Mouse (Mus musculus) layer of hippocampus, adult 9-10 months (tissue): Measurements from ENCODE around the gene Sh2d6.
"Not testable (repeated sequence)": the region's sequence is repeated elsewhere in the genome, so short reads cannot be mapped to it uniquely, and the experiment has no call there.

ENCODE experiments used
- DNase-seq: peaks from one replicate; pipeline ENCODE4 v3.0.0; 2022; ENCODE audit warnings: low spot score

The Sh2d6 gene

DNA sequence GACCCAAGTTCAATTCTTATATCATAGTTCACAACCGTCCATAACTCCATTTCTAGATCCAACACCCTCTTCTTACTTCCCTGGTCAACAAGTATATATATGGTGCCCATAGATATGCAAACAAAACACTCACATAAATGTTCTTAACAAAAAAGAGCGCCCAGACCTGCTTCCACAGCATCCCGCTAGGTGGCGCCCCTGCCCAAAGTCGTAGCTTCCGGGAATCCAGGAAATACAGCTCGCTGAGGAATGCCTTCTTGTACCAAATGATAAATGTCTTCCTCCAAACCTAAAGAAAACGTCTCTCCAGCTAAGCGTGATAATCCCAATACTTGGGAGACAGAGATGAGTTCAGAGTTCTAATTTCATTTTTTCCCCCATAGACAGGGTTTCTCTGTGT is 13.7 kb upstream of the Sh2d6 start:
- DNase-seq: no peak

DNA sequence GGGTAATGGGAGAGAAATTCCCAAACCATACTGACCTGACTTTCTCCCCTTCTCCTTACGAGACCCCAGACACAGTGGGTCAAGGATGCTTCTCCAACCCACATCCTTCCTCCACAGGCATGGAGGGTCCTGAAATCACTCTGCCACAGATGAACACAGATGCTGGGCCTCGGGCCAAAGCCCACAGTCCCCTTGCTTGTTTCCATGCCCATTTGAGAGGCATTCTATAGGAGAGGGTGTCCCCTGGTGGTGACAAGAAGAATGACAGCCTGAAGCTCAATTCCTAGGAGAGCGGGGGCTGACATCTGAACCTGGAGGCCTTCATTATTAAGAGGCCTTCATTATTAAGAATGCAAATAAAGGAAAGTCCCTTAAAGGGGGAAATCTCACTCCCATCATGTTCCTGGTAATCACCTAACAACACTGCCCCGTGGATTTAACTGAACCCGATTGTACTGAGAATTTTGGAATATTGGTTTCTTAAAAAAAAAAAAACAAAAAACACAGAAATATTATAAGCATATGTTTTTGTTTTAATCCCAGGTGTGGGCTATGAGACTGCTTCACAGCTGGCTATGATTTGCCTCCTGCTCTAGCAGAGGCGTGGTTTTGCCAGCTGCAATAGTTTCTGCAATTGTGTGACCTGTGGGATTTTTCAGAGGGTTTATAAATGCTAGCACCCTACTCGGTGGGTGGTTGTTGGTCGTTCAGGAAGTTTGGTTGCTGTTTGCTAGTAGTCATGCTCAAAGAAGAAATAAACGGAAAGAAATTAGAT is 12.7 kb upstream of the Sh2d6 start:
- no peak for DNase-seq

DNA sequence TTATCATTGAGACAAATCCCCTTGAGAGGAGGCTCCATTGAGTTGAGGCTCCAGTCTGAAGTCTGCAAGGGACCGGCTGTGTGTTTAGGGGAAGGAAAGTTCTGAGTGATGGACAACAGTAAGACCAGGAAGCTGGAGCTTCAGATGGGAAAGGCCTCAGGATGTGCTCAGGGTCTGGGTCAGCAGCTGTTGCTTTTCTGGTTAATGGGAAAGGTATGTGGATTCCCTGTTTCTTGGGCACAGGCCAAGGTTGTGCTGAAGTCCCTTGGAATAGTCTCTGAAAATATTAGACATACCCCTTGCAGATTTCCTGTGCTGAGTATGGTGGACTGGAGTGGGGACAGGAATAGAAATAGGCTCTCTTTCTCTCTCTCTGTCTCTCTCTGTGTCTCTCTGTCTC is 12.0 kb upstream of the Sh2d6 start:
- DNase-seq: not testable (repeated sequence)

DNA sequence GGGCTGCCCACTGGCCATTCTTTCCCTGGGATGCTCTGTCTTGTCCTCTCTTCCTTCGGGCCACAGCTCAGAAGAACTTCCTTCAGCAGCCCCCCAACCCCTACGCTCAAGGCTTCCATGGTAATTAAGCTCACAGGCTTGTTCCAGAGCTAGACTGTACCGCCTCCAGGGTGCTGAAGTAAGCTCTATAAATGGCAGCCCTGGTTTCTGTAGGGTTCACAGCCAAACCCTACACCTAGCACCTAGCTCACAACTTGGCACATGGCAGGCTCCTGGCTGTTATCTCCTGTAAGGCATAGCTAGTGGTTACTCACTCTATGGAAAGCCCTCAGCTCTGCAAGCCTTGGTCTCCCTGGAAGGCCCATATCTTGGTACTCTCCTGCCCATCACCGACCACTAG is 11.1 kb upstream of the Sh2d6 start:
- no peak for DNase-seq

DNA sequence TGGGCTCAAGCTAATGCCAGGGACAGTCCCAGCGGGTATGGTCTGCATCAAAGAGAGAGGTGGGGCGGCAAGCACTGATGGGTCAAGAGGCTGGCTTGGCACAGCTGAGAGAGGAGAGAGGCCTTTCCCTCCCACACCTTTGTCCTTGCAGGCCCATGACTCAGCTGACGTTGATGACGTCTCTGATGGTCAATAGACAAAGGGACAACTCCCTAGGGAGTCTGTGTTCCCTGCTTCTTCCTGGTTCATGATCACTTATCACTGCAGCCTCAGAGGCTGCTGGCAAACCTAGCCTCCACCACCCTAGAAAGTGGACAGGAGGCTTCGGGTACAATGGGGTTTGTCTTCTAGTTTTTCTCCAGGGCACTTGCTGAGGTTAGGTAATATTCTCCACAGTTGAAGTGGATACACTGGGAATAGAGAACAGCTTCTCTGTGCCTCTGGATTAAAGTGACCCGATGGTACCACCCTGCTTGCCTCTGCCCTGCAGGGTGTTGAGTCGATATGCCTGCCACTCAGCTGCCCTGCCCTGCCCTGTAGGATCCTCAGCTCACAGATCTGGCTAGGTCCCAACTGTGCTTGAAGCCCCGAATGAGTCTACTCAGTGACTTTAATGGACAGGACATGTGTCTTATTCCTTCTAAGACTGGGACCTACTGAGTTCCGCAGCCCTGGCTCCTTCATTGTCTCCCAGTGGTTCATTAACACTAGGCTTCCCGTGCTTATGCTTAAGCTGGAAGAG is 7.1 kb upstream of the Sh2d6 start:
- no peak for DNase-seq

DNA sequence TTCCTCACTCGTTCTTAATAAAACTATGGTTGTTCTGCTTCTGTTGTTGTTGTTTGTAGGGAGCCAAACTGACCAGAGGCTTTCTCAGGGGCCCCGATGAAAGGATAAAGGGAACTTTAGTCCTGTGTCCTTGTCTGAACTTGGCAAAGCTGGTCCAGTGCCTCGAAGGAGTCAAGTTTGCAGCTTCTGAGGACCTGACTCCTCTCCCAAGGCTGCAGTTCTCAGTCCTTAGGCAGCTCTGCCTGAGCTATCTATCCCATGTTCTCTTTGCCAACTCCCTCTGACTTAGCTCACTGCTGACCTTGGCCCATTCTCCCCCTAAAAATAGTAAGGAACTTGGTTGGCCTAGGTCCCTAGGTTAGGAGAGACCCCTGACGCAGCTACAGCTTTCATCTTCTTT is 5.6 kb upstream of the Sh2d6 start:
- DNase-seq: no peak

DNA sequence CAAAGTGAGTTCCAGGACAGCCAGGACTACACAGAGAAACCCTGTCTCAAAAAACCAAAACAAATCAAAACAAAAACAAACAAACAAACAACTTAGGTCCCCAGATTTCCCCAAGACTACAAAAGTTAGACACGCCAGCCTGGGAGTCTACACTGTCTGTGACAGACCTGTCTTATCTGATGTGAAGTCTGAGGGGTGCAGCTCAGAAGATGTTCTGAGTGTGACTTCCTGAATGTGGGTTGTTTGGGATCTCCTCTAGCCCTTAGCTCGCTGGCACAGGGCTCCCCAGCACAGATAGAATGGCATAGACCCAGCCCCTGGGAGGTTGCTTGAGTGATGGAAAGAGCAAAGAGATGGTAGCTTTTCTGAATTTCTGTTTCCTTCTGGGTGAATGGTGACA is 2.7 kb upstream of the Sh2d6 start:
- DNase-seq: no peak

DNA sequence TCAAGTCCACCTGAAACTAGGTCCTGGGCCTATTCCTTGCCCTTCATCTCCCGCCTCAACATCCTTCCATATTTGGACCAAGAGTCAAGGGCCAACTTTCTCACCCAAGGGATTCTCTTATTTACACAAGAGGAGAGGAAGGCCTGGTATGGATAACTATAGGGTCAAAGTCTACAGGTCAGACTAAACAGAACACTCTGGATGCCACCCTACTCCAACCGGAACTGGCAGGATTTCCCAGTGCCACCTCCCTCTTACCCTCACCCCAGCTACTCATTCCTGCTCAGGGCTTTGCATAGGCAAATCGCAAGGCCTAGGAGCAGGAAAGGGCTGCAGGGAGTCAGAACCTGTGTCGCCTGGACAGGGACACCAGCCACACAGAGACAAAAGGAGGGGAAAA is 1.7 kb upstream of the Sh2d6 start:
- DNase-seq: no peak

DNA sequence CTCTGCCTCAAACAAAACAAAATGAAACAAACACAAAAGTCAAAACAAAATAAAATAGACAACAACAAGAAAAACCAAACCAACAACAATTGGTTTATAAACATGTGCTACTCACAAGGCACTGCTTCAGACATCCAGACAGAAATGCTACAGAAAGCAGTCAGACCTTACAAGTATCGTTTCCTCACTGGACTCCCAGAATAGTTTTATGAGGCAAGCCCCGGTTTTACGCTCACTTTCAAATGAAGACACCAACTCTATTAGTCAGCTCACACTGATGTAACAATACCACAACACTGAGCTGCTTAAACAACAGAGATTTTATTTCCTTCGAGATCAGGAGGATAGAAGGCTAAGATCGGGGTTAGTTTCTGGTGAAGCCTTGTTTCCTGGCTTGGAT is 781 bp upstream of the Sh2d6 start:
- no peak for DNase-seq

DNA sequence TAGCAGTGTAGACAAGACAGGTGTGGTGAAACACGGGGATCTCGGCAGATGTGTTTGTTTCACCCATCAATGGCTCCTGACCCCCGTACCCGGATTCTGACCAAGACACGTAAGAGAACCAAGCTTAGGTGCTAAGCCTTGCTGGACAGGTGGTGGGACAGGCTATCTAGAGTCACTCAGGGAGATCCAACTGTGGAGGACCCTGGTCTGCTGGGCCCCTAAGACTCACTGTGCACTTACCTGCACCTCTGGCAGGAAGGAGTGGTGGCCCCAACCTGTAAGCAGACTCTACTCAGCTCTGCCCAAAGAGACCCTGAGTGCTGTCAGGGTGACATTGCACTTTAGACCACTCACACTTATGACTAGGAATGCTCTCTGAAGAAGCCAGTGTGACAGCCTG is 603 bp downstream of the Sh2d6 start:
- DNase-seq: no peak

DNA sequence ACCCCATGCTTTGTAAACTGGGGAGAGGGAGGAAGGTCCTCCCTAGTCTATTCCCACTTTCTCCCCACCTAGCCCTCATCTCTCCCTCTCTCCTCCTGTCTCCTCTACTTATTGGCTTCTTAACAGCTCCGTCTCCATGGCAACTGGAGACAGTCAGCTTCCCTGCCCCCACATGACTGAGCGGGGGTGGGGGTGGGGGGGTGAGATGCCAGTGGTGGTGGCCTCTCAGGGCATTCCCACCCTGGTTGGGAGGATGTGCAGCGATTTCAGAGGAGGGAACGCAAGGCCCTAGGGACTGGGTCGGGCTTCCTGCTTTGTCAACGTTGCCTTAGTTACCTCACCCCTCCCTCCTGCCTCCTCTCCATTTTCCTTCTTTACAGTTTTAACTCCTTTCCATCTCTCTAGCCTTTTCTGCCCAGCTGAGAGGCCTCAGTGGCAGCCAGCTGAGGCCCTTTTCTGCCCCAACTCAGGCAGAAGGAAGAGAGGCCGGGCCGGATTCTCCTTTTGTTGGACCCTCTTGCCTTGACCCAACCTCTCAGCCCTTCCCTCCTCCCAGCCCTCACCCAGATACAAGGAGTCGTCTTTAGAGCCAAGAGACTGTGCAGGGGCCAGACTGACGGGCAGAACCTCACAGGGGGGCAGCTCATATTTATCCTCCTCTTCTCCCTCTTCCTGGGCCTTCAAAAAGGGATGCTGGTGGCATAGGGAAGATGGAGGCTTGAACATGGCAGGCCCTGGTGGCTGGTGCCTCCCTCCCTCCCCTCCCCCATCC is 1.4 kb downstream of the Sh2d6 start:
- DNase-seq: no peak

DNA sequence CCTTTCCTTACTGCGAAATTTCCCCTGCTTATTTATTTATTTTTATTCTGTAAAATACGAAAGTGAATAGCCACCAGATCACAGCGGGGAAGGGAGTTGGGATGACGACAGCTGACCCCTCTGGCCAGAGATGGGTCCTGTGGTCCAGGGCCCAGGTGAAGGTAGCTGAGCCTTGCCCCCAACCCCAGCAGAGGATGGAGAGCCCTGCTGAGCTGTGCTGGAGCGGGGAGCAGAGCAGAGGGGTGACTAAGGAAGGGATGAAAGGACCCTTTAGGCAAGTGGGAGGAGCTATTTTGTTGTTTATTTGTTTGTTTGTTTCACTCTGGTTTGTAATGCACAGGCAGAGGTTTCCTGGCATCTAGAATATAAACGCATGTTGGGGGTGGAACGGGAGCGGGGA is 2.2 kb downstream of the Sh2d6 start:
- no peak for DNase-seq

DNA sequence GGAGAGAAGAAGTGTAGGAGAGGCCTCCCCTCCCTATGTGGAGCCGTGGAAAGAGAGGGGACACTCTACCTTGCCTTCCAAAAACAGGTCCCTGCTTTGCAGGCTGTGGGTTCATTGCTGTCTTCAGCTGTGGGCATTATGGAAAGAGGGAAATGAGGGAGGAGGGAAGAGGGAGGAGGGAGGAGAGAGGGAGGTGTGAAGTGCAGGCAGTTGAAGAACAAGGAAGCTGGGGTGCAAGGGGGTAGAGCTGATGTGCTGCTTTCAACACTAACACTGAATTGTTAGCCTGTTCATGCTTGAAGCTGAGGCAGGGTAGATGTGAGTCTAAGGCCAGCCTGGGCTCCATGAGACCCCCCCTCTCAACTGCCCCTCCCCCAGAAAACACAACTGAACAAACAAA is 2.7 kb downstream of the Sh2d6 start:
- DNase-seq: no peak

DNA sequence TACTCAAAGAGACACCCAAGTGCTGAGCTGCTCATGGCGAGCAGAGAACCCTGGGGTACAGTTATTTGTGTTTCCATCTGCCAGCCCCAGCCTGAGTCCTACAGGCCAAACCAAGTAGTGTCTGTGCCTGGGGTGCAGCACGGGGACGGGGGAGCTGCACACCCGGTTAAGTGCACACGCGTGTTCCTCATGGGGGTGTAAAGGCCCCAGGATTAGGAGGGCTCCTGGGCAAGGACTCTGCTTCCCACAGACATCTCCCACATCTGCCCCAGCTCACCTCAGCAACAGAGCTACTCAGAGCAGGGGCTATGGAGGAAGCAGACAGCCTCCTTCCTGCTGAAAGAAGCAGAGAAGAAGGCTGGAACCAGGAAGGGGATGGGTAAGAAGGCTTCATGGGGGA is 5.9 kb downstream of the Sh2d6 start:
- no peak for DNase-seq

DNA sequence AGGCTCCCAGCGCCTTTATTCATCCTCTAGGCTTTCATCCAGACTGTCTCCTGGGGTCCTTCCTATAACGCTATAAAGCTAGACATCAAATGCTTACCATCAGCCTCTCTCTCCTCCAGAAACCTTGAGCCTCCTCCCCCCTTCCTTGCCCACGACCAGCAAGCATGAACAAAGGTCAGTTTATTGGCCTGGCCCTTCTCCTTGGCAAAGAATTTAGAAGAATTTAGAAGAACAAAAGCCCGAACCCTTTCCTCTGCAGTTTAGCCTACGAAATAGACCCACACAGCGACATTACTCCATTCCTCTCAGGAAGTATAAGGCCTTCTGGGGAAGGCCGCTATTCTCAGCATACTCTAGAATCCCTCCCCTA is 8.5 kb downstream of the Sh2d6 start:
- DNase-seq: no peak

DNA sequence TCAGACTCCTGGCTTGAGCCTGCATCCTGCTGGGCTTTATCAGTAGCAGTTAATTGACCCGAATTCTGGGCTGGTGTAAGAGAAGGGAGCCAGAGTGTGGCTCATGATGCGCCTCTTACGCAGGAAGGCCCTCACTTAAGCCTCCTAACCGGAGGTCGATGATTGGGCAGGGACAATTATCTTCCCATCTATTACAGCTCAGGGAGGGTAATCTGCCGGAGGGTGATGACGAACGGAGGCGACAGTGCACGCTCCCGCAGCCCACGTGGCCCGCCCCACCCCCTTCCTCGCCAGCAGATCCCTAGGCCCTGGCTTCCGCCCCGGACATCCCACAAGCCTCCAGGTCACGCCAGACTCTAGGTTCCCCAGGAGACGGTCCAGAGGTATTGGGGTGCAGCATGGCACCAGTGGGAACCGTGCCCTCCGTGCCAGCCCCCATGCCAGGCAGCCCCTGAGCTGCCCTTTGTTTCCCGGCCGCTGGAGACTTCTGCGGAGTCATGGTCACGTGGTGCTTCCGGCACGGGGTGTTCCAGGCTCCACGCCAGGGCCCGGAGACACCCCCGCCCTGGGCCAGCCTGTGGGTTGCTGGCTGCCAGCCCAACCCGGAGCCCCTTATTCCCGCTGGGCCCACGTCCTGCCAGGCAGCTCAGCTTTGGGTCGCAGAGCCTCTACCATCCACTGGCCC is 9.0 kb downstream of the Sh2d6 start:
- DNase-seq: peak; percentile 67

DNA sequence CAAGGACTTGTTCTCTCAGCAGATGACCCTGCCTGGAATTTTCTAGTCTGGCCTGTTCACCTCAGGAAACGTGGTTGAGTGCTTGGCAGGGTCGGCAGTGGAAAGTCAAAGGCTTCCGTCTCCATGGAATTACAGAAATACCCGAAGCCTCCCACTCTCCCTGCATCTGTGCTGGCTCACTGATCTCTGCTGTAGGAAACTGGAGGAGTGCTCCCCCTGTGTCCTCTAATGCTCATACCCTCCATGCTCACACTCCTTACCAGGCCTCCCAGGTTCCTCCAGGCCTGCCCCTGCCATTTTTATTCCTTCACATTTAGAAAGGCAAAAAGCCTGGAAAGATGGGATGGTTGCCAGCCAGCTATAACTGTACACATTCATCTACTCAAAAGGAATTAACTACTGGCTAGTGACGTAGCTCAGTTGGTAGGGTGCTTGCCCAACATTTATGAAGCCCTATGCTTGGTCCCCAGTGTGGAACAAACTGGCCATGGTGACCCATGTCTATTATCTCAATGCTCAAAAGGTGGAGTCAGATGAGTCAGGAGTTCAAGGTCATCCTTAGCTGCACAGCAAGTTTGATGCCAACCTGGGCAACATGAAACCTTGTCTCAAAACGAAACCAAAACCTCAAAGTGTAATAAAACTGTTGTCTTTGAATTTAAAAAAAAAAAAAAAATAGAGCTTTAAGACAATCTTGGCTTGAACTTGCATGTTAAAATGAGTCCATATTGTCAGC is 10.7 kb downstream of the Sh2d6 start:
- no peak for DNase-seq

DNA sequence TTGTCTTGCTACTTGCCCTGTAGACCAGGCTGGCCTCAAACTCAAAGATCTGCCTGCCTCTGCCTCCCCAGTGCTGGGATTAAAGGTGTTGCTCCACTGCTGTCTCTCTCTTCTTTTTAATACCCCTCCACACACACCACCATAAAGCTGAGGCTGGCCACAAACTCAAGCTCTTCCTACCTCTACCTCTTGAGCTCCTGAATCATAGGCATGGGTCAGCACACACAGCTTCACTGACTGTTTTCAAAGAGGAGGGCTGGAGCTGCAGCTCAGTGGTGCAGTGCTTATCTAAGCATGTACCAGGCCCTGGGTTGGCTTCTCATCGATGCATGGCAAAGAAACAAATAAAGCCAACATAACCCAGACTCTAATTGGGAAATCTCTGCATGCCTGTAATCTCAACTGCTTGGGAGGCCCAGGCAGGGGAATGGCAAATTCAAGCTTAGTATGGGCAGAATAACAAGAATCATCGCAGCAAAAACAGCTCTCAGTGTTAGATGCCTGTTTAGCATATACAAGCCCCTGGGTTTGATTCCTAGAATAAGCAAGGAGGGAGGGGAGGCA is 11.6 kb downstream of the Sh2d6 start:
- DNase-seq: no peak

DNA sequence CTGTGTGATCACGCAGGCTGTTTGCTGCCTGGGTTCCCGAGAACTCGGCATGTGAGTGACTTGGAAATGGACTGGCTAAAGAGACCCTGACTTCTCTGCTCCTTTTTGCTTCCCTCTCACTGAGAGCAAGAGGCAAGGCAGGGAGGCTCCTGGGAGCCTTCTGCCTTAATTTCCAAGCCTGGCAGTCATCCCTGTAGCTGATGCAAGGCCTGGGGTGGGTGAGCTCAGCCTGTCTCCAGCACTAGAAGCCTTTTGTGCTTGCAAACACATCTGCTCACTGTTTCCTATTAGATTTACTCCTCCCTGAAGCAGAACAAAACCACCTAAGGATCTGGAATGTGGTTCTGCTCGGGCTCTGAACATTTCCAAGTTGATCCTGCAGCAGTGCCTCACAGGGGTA is 12.9 kb downstream of the Sh2d6 start:
- no peak for DNase-seq

DNA sequence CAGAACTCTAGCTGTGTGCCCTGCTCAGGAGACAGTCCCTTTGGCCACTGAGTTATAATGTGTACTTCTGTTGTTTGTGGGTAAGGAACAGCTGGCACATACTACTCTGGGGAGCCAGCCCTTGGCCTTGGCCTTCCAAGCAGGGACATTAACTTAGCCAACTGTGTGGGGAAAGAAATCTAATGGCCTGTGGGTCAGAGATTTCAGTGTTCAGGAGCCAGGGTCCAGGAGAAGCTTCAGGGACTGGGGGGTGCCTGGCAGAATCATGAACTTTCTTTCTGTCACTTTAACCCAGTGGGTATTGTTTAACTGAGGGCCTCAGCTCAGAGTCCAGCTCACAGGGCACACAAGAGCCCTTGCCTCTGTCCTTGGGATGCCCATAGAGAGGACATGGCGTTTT is 15.4 kb downstream of the Sh2d6 start:
- no peak for DNase-seq

DNA sequence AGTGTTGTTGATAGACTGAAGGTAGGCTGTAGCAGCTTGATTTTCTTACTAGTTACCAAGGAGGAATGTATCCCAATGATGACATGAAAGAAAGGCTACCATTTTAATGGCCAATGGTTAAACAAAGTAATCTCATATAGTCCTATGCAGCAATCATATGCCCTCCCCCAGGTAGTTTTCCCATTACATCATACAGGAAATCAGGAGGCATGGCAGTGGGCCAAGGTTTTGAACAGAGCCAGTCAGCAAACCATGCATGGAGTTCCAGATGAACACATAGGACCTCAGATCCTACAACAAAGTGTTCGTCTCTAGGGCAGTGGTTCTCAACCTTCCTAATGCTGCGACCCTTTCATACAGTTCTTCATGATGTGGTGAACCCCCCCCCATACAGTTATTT is 17.6 kb downstream of the Sh2d6 start:
- DNase-seq: no peak

DNA sequence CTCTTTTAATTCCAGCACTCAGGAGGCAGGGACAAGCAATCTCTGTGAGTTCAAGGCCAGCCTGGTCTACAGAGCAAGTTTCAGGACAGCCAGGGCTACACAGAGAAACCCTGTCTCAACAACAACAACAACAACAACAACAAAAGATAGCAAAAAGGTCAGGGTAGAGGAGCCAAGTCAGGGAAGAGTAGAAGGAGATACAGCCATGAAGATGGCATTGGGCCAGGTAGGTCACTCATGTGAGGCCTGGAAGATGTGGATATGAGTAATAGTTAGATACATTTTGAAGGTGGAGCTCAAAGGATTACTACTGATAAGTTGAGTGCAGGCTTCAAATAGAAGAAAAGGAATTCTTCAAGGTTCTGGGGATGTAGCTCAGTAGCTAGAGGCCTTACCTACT is 18.2 kb downstream of the Sh2d6 start:
- DNase-seq: no peak
